Mouse (Mus musculus) urinary bladder, postnatal 4 days (tissue): ENCODE results near the gene Man1a2.

Experiments
- DNase-seq, 2 experiments: peaks; one replicate each; pipeline ENCODE4 v3.0.0; 2021 to 2022; ENCODE audit warnings: low spot score in 2 of 2

Gene Man1a2

GRCm38 (mm10) chr3:100685763-100686370 lies 564 bp upstream of the Man1a2 start:
- DNase-seq: peak; percentile 71 to 78

GRCm38 (mm10) chr3:100684234-100684975 lies 898 bp downstream of the Man1a2 start:
- DNase-seq: no peak

GRCm38 (mm10) chr3:100682841-100683240 lies 2.5 kb downstream of the Man1a2 start:
- DNase-seq: no peak

- no peak for DNase-seq
These were observed 3.0 kb downstream of the Man1a2 start for GRCm38 (mm10) chr3:100682281-100682680.

GRCm38 (mm10) chr3:100681448-100682092 lies 3.7 kb downstream of the Man1a2 start:
- DNase-seq: no peak

GRCm38 (mm10) chr3:100680226-100680625 lies 5.1 kb downstream of the Man1a2 start:
- DNase-seq: no peak

GRCm38 (mm10) chr3:100678951-100679570 lies 6.2 kb downstream of the Man1a2 start:
- DNase-seq: no peak

GRCm38 (mm10) chr3:100675146-100675545 lies 10.2 kb downstream of the Man1a2 start:
- no peak for DNase-seq

- no peak for DNase-seq
These were observed 14.9 kb downstream of the Man1a2 start for GRCm38 (mm10) chr3:100670412-100670811.

GRCm38 (mm10) chr3:100653291-100653690 lies 32.0 kb downstream of the Man1a2 start:
- DNase-seq: no peak

- no peak for DNase-seq
These were observed 43.7 kb downstream of the Man1a2 start for GRCm38 (mm10) chr3:100641581-100641980.

GRCm38 (mm10) chr3:100636255-100636654 lies 49.0 kb downstream of the Man1a2 start:
- DNase-seq: no peak

GRCm38 (mm10) chr3:100634821-100635220 lies 50.5 kb downstream of the Man1a2 start:
- no peak for DNase-seq

GRCm38 (mm10) chr3:100618511-100618910 lies 66.8 kb downstream of the Man1a2 start:
- no peak for DNase-seq

GRCm38 (mm10) chr3:100610916-100611315 lies 74.4 kb downstream of the Man1a2 start:
- DNase-seq: no peak

GRCm38 (mm10) chr3:100604539-100604938 lies 80.8 kb downstream of the Man1a2 start:
- no peak for DNase-seq

- no peak for DNase-seq
These were observed 86.0 kb downstream of the Man1a2 start for GRCm38 (mm10) chr3:100599265-100599820.

- no peak for DNase-seq
These were observed 94.2 kb downstream of the Man1a2 start for GRCm38 (mm10) chr3:100591053-100591452.

- DNase-seq: no peak
These were observed 102.5 kb downstream of the Man1a2 start for GRCm38 (mm10) chr3:100582721-100583355.

- no peak for DNase-seq
These were observed 112.6 kb downstream of the Man1a2 start for GRCm38 (mm10) chr3:100572571-100573183.
